Mouse (Mus musculus): Measurements from ENCODE around the gene Etv5. TPM values are rescaled to one million over a fixed set of nuclear protein-coding genes. Genes with fewer than 3 reads are reported as not detected.

Etv5 gene
- polyA plus RNA-seq (2012; rRNA removed), result 2.8 and 3.0 TPM in 2 replicates

DNA sequence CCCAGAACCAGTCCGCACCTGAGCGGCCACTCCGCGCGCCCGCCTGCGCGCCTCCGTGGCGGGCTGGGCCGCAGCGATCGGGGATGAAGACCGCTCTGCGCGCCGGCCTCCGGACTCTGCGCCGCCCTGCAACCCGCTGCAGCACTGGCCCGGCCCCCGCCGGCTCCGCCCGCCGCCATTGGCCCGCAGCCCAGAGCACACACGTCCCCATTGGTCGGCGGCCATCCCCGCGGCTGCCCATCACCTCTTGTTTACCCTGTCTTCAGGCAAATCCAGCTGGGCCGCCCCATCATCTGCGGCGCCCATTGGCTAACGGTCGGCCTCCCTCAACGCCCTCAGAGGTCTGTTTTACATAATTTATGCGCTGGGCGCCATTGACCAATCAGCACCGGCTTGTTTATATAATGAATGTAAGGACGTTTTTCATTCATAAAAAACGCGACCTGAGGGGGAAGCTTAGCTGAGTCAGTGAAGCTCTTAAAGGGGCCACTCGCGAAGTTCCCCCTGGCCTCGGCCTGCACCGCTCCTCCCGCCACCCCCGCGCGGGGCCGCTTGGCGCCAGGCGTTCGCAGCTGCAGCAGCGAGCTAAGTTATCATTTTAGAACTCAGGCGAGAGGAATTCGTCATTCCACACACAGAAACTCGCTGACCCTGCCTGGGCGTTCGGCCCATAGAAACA, at the start of gene Etv5:
Etv5 (minus strand) TSS at position 221 of the 679 bp plus-strand sequence.

Other genes starting within 250 kb of the Etv5 start
- 74.9 and 81.3 TPM in 2 replicates for gene Tra2b, start 173.7 kb downstream of the Etv5 start, polyA plus RNA-seq (2012; rRNA removed)
- gene Dgkg, start 217.5 kb upstream of the Etv5 start, polyA plus RNA-seq (2012; rRNA removed), result 0.31 and 0.39 TPM in 2 replicates

Data from liver, embryonic 14 days (tissue).